Mouse (Mus musculus) small intestine, adult 2 months (tissue): ENCODE results near the gene Samhd1.

ENCODE experiments used
- CTCF ChIP-seq: fragments of 200-500 bp; IDR thresholded peaks from 2 replicates; pipeline ENCODE4 v1.5.1; 2012; ENCODE audit warnings: low read depth, mild to moderate bottlenecking, control low read depth, inconsistent platforms, low read length, moderate library complexity, mixed read lengths; ENCODE audit not compliant: insufficient replicate concordance, insufficient read length; ENCODE audit errors: extremely low read depth
- POLR2A ChIP-seq: fragments of 200-500 bp; IDR thresholded peaks from 2 replicates; pipeline ENCODE4 v1.6.1; 2012; ENCODE audit warnings: low read depth, mild to moderate bottlenecking, control low read depth, inconsistent platforms, low read length, moderate library complexity

DNA sequence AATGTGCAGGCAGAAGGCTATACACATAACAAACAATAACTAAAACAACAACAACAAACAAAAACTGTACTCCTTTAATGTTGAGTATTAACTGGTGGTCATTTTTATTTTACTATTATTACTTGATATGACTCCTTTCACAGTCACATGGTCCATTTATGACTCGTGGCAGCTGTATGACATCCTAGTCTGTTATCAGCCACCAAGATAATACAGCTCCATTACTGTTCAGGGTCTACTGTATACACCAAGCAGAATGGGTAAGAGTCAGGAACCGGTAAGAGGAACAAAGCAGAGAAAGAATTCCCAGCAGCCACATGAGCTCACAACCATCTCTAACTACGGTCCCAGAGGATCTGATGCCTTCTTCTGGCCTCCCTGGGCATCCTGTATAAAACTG, 9.8 kb downstream of the Samhd1 start:
- TF ChIP-seq CTCF (no peak), POLR2A (no peak)
